Mouse (Mus musculus) embryonic fibroblast, embryonic 13.5 days (primary cell): ENCODE data around the gene Cyth1. TPM values are rescaled to one million over a fixed set of nuclear protein-coding genes. Genes with fewer than 3 reads are reported as not detected.

Experiments used
- H3K27ac ChIP-seq: 2 replicates; pipeline ENCODE4 v1.5.1; 2012; ENCODE audit warnings: low read length, control low read depth, inconsistent platforms; ENCODE audit not compliant: insufficient read depth
- H3K4me1 ChIP-seq: 2 replicates; pipeline ENCODE4 v1.6.1; 2011; ENCODE audit warnings: low read length; ENCODE audit not compliant: control insufficient read depth, insufficient read depth
- H3K4me3 ChIP-seq: 2 replicates; pipeline ENCODE4 v1.5.1; 2011; ENCODE audit warnings: mild to moderate bottlenecking, control low read depth, low read length; ENCODE audit not compliant: insufficient read depth
- CTCF ChIP-seq: IDR thresholded peaks from 2 replicates; pipeline ENCODE4 v1.5.1; 2011; ENCODE audit warnings: mild to moderate bottlenecking, control low read depth, low read length, moderate library complexity, borderline replicate concordance; ENCODE audit not compliant: insufficient read depth
- POLR2A ChIP-seq: IDR thresholded peaks from 2 replicates; pipeline ENCODE4 v1.6.1; 2011; ENCODE audit warnings: low read depth, mild to moderate bottlenecking, control low read depth, low read length, moderate library complexity
- polyA plus RNA-seq: library from polyadenylated mRNA; stranded (reverse); fragments of >200 nt; gene quantifications from 2 replicates; pipeline ENCODE4 v1.2.4, GENCODE M21; 2011; ENCODE audit warnings: low read depth; ENCODE audit not compliant: missing spikeins, insufficient read length

Gene Cyth1
- polyA plus RNA-seq, 1 experiment: 11.8 TPM

- Histone ChIP-seq H3K4me3 (no peak overlapping the region), H3K27ac (no peak overlapping the region), H3K4me1 (no peaks in the 10 kb centered on the region)
- TF ChIP-seq CTCF: no peak
These were observed 115.2 kb downstream of the Cyth1 start for GRCm38 (mm10) chr11:118133133-118133751.

DNA sequence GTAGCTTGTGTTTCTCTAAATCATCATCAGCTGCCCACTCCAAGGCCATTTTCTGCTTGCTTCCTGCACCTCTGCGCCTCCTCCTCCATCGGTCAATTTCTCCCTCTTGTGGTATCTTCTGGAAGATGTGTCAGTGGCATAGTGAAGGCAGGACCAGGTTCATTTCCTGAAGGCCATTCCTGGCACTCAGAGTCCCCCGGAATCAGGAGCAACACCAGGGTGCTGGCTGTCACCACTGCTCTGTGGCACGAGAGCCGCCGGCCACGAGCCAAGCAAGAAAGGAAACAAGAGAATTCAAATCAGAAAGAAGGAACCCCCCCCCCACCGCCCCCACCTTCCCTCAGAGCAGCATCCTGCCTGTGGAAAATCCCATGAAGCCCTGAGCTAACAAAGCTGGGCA lies 116.3 kb downstream of the Cyth1 start:
- Histone ChIP-seq H3K4me1 (no peaks in the 10 kb centered on the region), H3K4me3 (no peak overlapping the region), H3K27ac (no peak overlapping the region)
- TF ChIP-seq POLR2A (no peak), CTCF (no peak)

- TF ChIP-seq POLR2A: no peak
- no peak for TF ChIP-seq CTCF
- no peak within 1 kb of the TSS for H3K27ac ChIP-seq
- H3K4me3 ChIP-seq: no peak within 1 kb of the TSS
- H3K4me1 ChIP-seq: no peaks in the 10 kb centered on the region
These were observed 117.9 kb downstream of the Cyth1 start, which contains the start of gene Dnah17 for GRCm38 (mm10) chr11:118130534-118130933. Gene Dnah17, minus strand, starts transcription at chr11:118130634.

GRCm38 (mm10) chr11:118129812-118130211 lies 118.6 kb downstream of the Cyth1 start:
- no peak overlapping the region for H3K4me3 ChIP-seq
- H3K4me1 ChIP-seq: no peaks in the 10 kb centered on the region
- H3K27ac ChIP-seq: no peak overlapping the region
- TF ChIP-seq CTCF (no peak), POLR2A (no peak)

DNA sequence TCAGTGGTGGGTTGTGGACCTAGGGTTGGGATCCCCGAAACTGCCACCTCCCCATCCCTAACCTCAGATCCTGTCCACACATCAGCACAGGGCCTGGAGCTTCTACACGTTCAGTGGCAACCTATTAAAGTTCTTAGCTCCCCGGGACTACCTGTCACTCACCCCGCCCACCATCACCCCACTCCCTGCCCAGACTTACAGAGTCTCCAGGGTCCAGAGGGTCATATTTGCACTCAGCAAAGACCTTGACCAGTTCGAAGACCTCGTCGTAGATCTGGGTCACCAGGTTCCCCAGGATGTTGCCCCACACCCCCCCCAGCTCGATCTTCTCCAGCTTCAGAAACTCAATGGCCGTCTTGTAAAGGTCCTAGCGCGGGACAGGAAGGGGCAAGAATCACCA lies 126.8 kb downstream of the Cyth1 start:
- Histone ChIP-seq H3K27ac (no peak overlapping the region), H3K4me3 (no peak overlapping the region), H3K4me1 (no peaks in the 10 kb centered on the region)
- no peak for TF ChIP-seq CTCF
- TF ChIP-seq POLR2A: no peak

- TF ChIP-seq POLR2A (no peak), CTCF (no peak)
- H3K4me3 ChIP-seq: no peak overlapping the region
- H3K27ac ChIP-seq: no peak overlapping the region
- no peaks in the 10 kb centered on the region for H3K4me1 ChIP-seq
These were observed 129.6 kb downstream of the Cyth1 start for GRCm38 (mm10) chr11:118118777-118119176.

- Histone ChIP-seq H3K4me1 (no peaks in the 10 kb centered on the region), H3K4me3 (no peak overlapping the region), H3K27ac (no peak overlapping the region)
- TF ChIP-seq CTCF (no peak), POLR2A (no peak)
These were observed 133.7 kb downstream of the Cyth1 start for GRCm38 (mm10) chr11:118114581-118115110.

- no peaks in the 10 kb centered on the region for H3K4me1 ChIP-seq
- H3K4me3 ChIP-seq: no peak overlapping the region
- TF ChIP-seq CTCF (no peak), POLR2A (no peak)
- no peak overlapping the region for H3K27ac ChIP-seq
These were observed 134.7 kb downstream of the Cyth1 start for GRCm38 (mm10) chr11:118113516-118114205.

GRCm38 (mm10) chr11:118104001-118104400 lies 144.4 kb downstream of the Cyth1 start:
- peak; percentile 100 for TF ChIP-seq CTCF
- TF ChIP-seq POLR2A: no peak
- Histone ChIP-seq H3K4me1 (no peaks in the 10 kb centered on the region), H3K27ac (no peak overlapping the region), H3K4me3 (no peak overlapping the region)

DNA sequence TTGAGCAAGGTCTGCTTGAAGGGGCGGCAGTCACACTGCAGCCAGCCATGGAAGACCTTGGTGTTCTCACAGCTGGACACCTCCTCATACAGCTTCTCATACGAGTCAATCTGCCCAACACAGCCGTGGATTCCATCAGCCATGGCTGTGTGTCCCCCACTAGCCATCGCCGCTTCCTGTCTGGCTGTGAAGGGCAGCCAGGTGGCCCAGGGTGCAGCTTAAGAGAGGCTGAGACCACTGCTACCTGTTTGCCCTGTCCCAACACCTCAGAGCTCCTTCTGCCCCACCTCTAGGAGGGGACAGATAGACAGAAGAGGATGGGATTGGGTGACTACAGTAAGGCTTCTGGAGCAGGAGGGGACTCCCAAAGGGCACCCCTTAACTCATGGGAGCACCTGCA lies 145.0 kb downstream of the Cyth1 start:
- no peak overlapping the region for H3K4me3 ChIP-seq
- H3K27ac ChIP-seq: no peak overlapping the region
- TF ChIP-seq CTCF (no peak), POLR2A (no peak)
- no peaks in the 10 kb centered on the region for H3K4me1 ChIP-seq
